Mouse (Mus musculus): ENCODE measurements around the gene Rnf114. TPM values are rescaled to one million over a fixed set of nuclear protein-coding genes. Genes with fewer than 3 reads are reported as not detected.
A peak's percentile ranks its signal among the peaks of the same experiment; 100 is the strongest.

The Rnf114 gene
- total and polyA plus RNA-seq, 3 experiments: 40.8 to 50.4 (median 45.6) TPM

DNA sequence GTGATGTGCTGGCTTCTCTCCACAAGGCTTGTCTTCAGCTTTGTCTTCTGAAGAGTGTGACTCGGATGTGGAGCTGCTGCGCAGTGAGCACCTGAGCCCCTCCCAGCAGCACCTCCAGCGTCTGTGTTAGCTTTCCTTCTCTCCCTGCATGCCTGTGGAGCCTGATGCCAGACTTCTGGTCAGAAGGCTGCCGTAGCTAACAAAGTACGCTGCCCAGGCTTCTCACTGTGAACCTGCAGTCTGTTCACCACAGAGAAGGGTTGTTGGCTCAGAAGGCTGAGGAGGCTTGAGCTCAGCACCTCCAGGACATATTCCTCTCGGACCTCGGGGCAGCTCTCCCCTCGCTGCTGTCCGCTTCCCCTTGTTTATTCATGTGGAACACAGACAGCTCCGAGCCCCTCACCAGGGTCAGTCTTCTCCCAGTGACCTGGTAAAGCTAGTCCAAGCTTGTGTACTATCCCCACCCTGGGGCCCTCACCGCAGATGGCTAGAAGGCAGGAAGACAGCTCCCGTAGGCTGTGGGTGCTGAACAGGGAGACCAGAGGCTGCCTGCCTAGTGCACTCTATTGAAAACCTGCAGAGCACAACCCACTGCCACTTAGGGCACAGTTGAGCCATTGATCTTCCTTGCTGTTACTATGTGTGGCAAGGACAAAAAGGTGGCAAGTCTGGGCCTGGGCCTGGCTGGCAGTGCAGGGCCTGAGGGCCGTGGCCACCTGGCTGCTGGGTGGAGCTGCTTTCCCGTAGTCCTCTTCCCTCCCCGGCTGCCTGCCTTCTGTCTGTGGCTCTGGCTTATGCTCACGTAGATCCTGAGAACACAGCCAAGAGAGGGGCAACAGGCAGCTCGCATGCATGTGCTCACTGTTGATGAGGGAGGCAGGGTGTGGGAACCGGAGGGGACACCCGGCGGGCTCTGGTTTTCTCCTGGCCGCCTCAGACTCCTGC lies 42.8 kb upstream of the Rnf114 start:
- dilution Hi-C loops (cut with MboI; ENCODE audit: extremely low pct_ligation_motif_present, extremely low pct_unique_long_range_greater_than_20kb, low sequenced_read_pairs): no loop called here

DNA sequence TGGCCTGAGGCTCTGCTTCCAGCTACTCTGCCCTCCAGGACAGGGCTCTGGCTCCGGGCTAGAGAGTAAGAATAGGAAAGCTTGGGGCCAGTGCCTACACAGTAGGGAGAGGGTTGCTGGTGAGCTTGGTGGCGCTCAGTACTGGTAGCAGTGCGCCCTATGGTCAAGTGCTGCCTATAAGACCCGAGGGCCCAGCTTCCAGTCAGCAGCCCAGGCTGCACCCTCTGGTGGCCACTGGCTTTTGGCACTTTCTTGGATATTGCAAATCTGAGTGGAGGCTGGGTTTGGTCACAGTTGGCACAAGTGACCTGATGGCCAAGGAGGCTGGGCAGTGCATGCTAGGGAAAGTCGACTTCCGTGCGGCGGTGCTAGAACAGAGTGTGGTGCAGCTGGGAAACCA lies 41.8 kb upstream of the Rnf114 start:
- H3K27me3 ChIP-seq (replicated peaks): no peaks in the 10 kb centered on the region
- TF ChIP-seq CTCF (conservative IDR thresholded peaks at IDR 0.05 in 1 of 2, IDR thresholded peaks at IDR 0.05 in 1 of 2; ENCODE audit: low read depth in 2 of 2, low read length in 2 of 2) (peak in 1 of 2 experiments; percentile 29; a peak in 2 of 4 replicates), SMC3 (IDR thresholded peaks at IDR 0.05; ENCODE audit: low read depth, low read length) (peak; percentile 33), MAFK (IDR thresholded peaks at IDR 0.05; ENCODE audit: insufficient replicate concordance, low read length) (no peak)
- dilution Hi-C loops (cut with MboI; ENCODE audit: extremely low pct_ligation_motif_present, extremely low pct_unique_long_range_greater_than_20kb, low sequenced_read_pairs) (no loop called here), in situ Hi-C loops (cut with MboI; ENCODE audit: low pct_ligation_motif_present, low pct_unique_long_range_greater_than_20kb, low sequenced_read_pairs) (no loop called here)
- H3K79me2 ChIP-seq (replicated peaks; ENCODE audit: control insufficient read depth, extremely low read depth, insufficient read depth, poor library complexity, severe bottlenecking): no peaks in the 10 kb centered on the region
- peaks cover 71 to 80% of the 10 kb centered on the region in 2 experiments for H3K36me3 ChIP-seq (replicated peaks in 1 of 2; ENCODE audit: control insufficient read depth in 1 of 2, insufficient read depth in 1 of 2, low read length in 1 of 2)
- no peak for DNase-seq (ENCODE audit: extremely low read depth)
- H3K9me3 ChIP-seq (replicated peaks; ENCODE audit: low read length): no peaks in the 10 kb centered on the region
- H3K4me3 ChIP-seq (replicated peaks in 1 of 3; ENCODE audit: low read depth in 2 of 3, low read length in 2 of 3, poor library complexity in 1 of 3): no peak overlapping the region
- H3K27ac ChIP-seq (ENCODE audit: insufficient read depth, low read depth): no peak overlapping the region
- H3K9ac ChIP-seq (ENCODE audit: insufficient read depth, low read depth): no peak overlapping the region
- peaks cover 10 to 32% of the 10 kb centered on the region in 2 experiments for H3K4me1 ChIP-seq (ENCODE audit: control insufficient read depth in 1 of 2, insufficient read depth in 2 of 2)
- no peak overlapping the region for H3K4me2 ChIP-seq (ENCODE audit: insufficient read depth, low read depth, poor library complexity, severe bottlenecking)

More for the DNA sequence above, 42.8 kb upstream of the Rnf114 start:
- Histone ChIP-seq H3K4me1 (ENCODE audit: control insufficient read depth in 1 of 2, insufficient read depth in 2 of 2) (peaks cover 19 to 42% of the 10 kb centered on the region in 2 experiments), H3K36me3 (replicated peaks in 1 of 2; ENCODE audit: control insufficient read depth in 1 of 2, insufficient read depth in 1 of 2, low read length in 1 of 2) (peaks cover 66 to 81% of the 10 kb centered on the region in 2 experiments), H3K79me2 (replicated peaks; ENCODE audit: control insufficient read depth, extremely low read depth, insufficient read depth, poor library complexity, severe bottlenecking) (no peaks in the 10 kb centered on the region), H3K27ac (ENCODE audit: insufficient read depth, low read depth) (no peak overlapping the region), H3K9ac (ENCODE audit: insufficient read depth, low read depth) (no peak overlapping the region), H3K4me3 (replicated peaks in 1 of 3; ENCODE audit: low read depth in 2 of 3, low read length in 2 of 3, poor library complexity in 1 of 3) (no peak overlapping the region), H3K9me3 (replicated peaks; ENCODE audit: low read length) (no peaks in the 10 kb centered on the region), H3K27me3 (replicated peaks) (no peaks in the 10 kb centered on the region), H3K4me2 (ENCODE audit: insufficient read depth, low read depth, poor library complexity, severe bottlenecking) (no peak overlapping the region)
- TF ChIP-seq MEF2A (IDR thresholded peaks at IDR 0.05; ENCODE audit: borderline replicate concordance, low read depth, low read length) (no peak), SIN3A (IDR thresholded peaks at IDR 0.05; ENCODE audit: low read length) (no peak), USF2 (conservative IDR thresholded peaks at IDR 0.05; ENCODE audit: low read depth, low read length) (no peak), HCFC1 (IDR thresholded peaks at IDR 0.05; ENCODE audit: low read depth, low read length) (no peak)
- DNase-seq (ENCODE audit: extremely low read depth): no peak
- in situ Hi-C loops (cut with MboI; ENCODE audit: low pct_ligation_motif_present, low pct_unique_long_range_greater_than_20kb, low sequenced_read_pairs): no loop called here

DNA sequence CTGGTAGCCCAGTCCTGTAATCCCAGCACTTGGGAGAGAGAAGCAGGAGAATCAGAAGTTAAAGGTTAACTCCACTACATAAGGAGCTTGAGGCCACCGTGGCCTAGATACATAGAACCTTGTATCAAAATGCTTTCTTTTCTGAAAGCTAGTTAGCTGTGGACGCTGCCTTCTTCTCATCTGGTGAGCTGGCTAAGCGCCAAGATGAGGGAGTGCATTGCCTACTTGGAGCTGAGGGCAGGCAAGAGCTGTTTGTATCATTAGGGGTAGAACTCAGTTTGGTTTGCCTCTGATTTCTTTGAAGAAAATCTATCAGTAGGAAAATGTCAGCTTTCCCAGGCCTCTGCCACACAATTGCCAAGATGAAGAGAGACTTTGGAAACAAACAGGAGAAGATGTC lies 38.6 kb upstream of the Rnf114 start:
- Histone ChIP-seq H3K9me3 (replicated peaks; ENCODE audit: low read length) (no peaks in the 10 kb centered on the region), H3K9ac (ENCODE audit: insufficient read depth, low read depth) (no peak overlapping the region), H3K79me2 (replicated peaks; ENCODE audit: control insufficient read depth, extremely low read depth, insufficient read depth, poor library complexity, severe bottlenecking) (no peaks in the 10 kb centered on the region), H3K36me3 (replicated peaks in 1 of 2; ENCODE audit: control insufficient read depth in 1 of 2, insufficient read depth in 1 of 2, low read length in 1 of 2) (peaks cover 82 to 90% of the 10 kb centered on the region in 2 experiments), H3K4me3 (replicated peaks in 1 of 3; ENCODE audit: low read depth in 2 of 3, low read length in 2 of 3, poor library complexity in 1 of 3) (no peak overlapping the region), H3K27me3 (replicated peaks) (no peaks in the 10 kb centered on the region), H3K27ac (ENCODE audit: insufficient read depth, low read depth) (no peak overlapping the region), H3K4me2 (ENCODE audit: insufficient read depth, low read depth, poor library complexity, severe bottlenecking) (no peak overlapping the region), H3K4me1 (ENCODE audit: control insufficient read depth in 1 of 2, insufficient read depth in 2 of 2) (peaks cover 0 to 8% of the 10 kb centered on the region in 2 experiments; a peak in 2 of 4 replicates)
- TF ChIP-seq TCF12 (IDR thresholded peaks at IDR 0.05; ENCODE audit: low read depth, low read length) (no peak), CHD2 (IDR thresholded peaks at IDR 0.05; ENCODE audit: low read length) (no peak), POLR2AphosphoS2 (IDR thresholded peaks at IDR 0.05; ENCODE audit: low read depth, low read length) (no peak), BHLHE40 (IDR thresholded peaks at IDR 0.05; ENCODE audit: low read depth, low read length) (no peak), ZMIZ1 (IDR thresholded peaks at IDR 0.05; ENCODE audit: low read depth, low read length) (no peak), E2F4 (IDR thresholded peaks at IDR 0.05; ENCODE audit: insufficient replicate concordance, low read depth, low read length) (no peak)
- no peak for DNase-seq (ENCODE audit: extremely low read depth)
- dilution Hi-C loops (cut with MboI; ENCODE audit: extremely low pct_ligation_motif_present, extremely low pct_unique_long_range_greater_than_20kb, low sequenced_read_pairs): no loop called here
- in situ Hi-C loops (cut with MboI; ENCODE audit: low pct_ligation_motif_present, low pct_unique_long_range_greater_than_20kb, low sequenced_read_pairs): no loop called here
